Comparison of ENCODE assay signal across 21 mouse cellular contexts in the genomic region with DNA sequence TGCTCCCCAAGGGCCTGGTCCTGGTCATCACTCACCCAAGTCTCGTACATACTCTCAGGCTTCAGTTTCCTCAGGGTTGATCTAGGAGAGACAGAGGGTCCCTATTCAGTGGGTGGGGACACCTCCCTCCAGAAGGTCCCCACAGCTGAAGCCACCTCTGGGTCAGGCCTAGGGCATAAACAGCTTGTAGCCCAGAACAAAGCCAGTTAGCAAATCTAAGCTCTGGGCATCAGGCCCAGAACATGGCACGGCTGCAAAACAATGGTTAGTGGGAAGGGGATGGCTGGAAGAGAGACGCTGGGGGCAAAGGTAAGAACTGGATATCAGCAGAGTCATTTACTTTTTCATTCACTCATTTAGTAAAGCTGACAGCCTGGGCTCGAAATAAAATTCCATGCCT. TPM values are rescaled to one million over a fixed set of nuclear protein-coding genes. Genes with fewer than 3 reads are reported as not detected.
DNase-seq lines count a peak whose midpoint lies in the region; ATAC-seq and TF ChIP-seq lines count a peak whose summit lies in the region.
"Had no signal": no experiment of that assay in that cellular context is flagged by ENCODE, and none has a peak within 500 bp of the region (broad histone marks: within the 10 kb centered on the region; RNA-seq: fewer than 3 reads in every experiment).

No protein-coding gene starts in this region.

- H3K4me2 ChIP-seq in hindbrain, embryonic 12.5 days (replicated peaks), result no peak overlapping the region
- H3K4me2 ChIP-seq: liver, embryonic 15.5 days had no signal

- H3K4me1 ChIP-seq in hindbrain, embryonic 12.5 days, result peaks cover 29% of the 10 kb centered on the region

- peak overlapping the region; percentile 24; the same call in 1 of the 2 replicates for H3K27ac ChIP-seq in layer of hippocampus, adult 2 months
- 0 out of 2 replicates have a peak overlapping the region, but pooled peaks have one; percentile 19 for H3K27ac ChIP-seq in hindbrain, embryonic 12.5 days
- H3K27ac ChIP-seq: liver, embryonic 15.5 days had no signal

- ATAC-seq in hindbrain, embryonic 12.5 days (ENCODE audit: low FRiP score), result peak; percentile 36; the same call in 1 of the 2 replicates

- H3K9me3 ChIP-seq in hindbrain, embryonic 12.5 days (replicated peaks), result no peaks in the 10 kb centered on the region
- H3K9me3 ChIP-seq: G1E; liver, embryonic 15.5 days had no signal

- TF ChIP-seq CTCF in layer of hippocampus, adult 2 months (conservative IDR thresholded peaks at IDR 0.05), result no peak

- H3K36me3 ChIP-seq in hindbrain, embryonic 12.5 days, result peaks cover 5% of the 10 kb centered on the region; the same call in 1 of the 2 replicates
- H3K36me3 ChIP-seq: G1E; liver, embryonic 15.5 days had no signal

- DNase-seq in gastrocnemius, postnatal 14 days, result peak; percentile 22
- no peak for DNase-seq in gastrocnemius, postnatal 10 days
- no peak for DNase-seq in layer of hippocampus, adult 2 months (ENCODE audit: low spot score in 2 of 2)
- DNase-seq in layer of hippocampus, postnatal 36 days, result no peak
- DNase-seq in brain, adult 2 months (ENCODE audit: low read depth, low spot score), result peak; percentile 49
- DNase-seq in frontal cortex, postnatal 14 days (ENCODE audit: low spot score in 2 of 2), result no peak
- DNase-seq in ovary, postnatal 10 days (ENCODE audit: low spot score), result no peak
- DNase-seq: cerebellum, adult 11 months; kidney, postnatal 25 days; lung, postnatal 36 days; thymus, postnatal 14 days had no signal

- intact Hi-C loops in gastrocnemius, postnatal 14 days (cut with DNase I; ENCODE audit: low total_unique reads), result loop anchor here (5.0 kb wide), 1 partner anchor 34 kb away; no protein-coding TSS in a partner anchor

- H3K9ac ChIP-seq in hindbrain, embryonic 12.5 days, result no peak overlapping the region
- H3K9ac ChIP-seq: liver, embryonic 15.5 days had no signal

- 58% methylated on average over 4 of the region's 4 CpGs for WGBS in hindbrain, embryonic 12.5 days

- no peaks in the 10 kb centered on the region for H3K27me3 ChIP-seq in hindbrain, embryonic 12.5 days
- H3K27me3 ChIP-seq: liver, embryonic 15.5 days had no signal

- no peak overlapping the region for H3K4me3 ChIP-seq in layer of hippocampus, adult 2 months
- H3K4me3 ChIP-seq in hindbrain, embryonic 12.5 days, result no peak overlapping the region
- H3K4me3 ChIP-seq: liver, embryonic 15.5 days had no signal

RNA-seq across cellular contexts. Expression of a gene that starts 5.9 kb away (rescaled TPM):
- total RNA-seq in gastrocnemius, postnatal 14 days (2021), result 1,000 to 10,000 TPM; 6,638 to 7,021 TPM
- 1,000 to 10,000 TPM; 4,961 to 5,359 TPM for total RNA-seq in gastrocnemius, postnatal 10 days (2021)
- total RNA-seq in layer of hippocampus, adult 2 months (2021), result under 1 TPM; 0.37 to 0.51 TPM
- total RNA-seq in layer of hippocampus, postnatal 36 days (2021), result under 1 TPM in 1 of 2 experiments, not detected in 1; 0.87 TPM
- 2.3 and 3.8 TPM in 2 replicates for polyA plus RNA-seq in hindbrain, embryonic 12.5 days (2016; fragmentation: Nextera tagmentation; extraction: Ambion mirVana)
- total RNA-seq: G1E had no signal
- polyA plus RNA-seq: G1E had no signal

RNA-seq across cellular contexts. Expression of a gene that starts 7.2 kb away (rescaled TPM):
- 10 to 100 TPM; 39.2 to 60.3 TPM for total RNA-seq in gastrocnemius, postnatal 14 days (2021)
- 10 to 100 TPM; 72.5 to 82.1 TPM for total RNA-seq in gastrocnemius, postnatal 10 days (2021)
- 100 to 1,000 TPM; 421 to 428 TPM for total RNA-seq in layer of hippocampus, adult 2 months (2021)
- 100 to 1,000 TPM; 418 to 426 TPM for total RNA-seq in layer of hippocampus, postnatal 36 days (2021)
- polyA plus RNA-seq in hindbrain, embryonic 12.5 days (2016; fragmentation: Nextera tagmentation; extraction: Ambion mirVana), result 322 and 363 TPM in 2 replicates

RNA-seq across cellular contexts. Expression of a gene that starts 44.4 kb away (rescaled TPM):
- under 1 TPM; 0.66 to 0.96 TPM for total RNA-seq in gastrocnemius, postnatal 14 days (2021)
- under 1 TPM; 0.61 to 0.66 TPM for total RNA-seq in gastrocnemius, postnatal 10 days (2021)
- not detected for total RNA-seq in layer of hippocampus, adult 2 months (2021)
- not detected for total RNA-seq in layer of hippocampus, postnatal 36 days (2021)
- polyA plus RNA-seq in hindbrain, embryonic 12.5 days (2016; fragmentation: Nextera tagmentation; extraction: Ambion mirVana), result not detected in 2 replicates
- total RNA-seq: layer of hippocampus, postnatal 14 days had no signal
- polyA plus RNA-seq: C2C12; cortical plate, adult 2 months; G1E; intestine, embryonic 14.5 days; limb, embryonic 11.5 days; small intestine, adult 2 months; stomach, embryonic 14.5 days had no signal

RNA-seq across cellular contexts. Expression of a gene that starts 47.7 kb away (rescaled TPM):
- total RNA-seq in gastrocnemius, postnatal 14 days (2021), result 10 to 100 TPM; 11.1 to 12.5 TPM
- 10 to 100 TPM; 15.4 to 19.1 TPM for total RNA-seq in gastrocnemius, postnatal 10 days (2021)
- 100 to 1,000 TPM; 255 to 257 TPM for total RNA-seq in layer of hippocampus, adult 2 months (2021)
- total RNA-seq in layer of hippocampus, postnatal 36 days (2021), result 100 to 1,000 TPM; 256 to 272 TPM
- polyA plus RNA-seq in hindbrain, embryonic 12.5 days (2016; fragmentation: Nextera tagmentation; extraction: Ambion mirVana), result 147 and 159 TPM in 2 replicates

Comparison
In these comparisons a context has a peak if more than half of its experiments do, and no peak if none do; other contexts are left out.
1. DNase-seq: peak in gastrocnemius, postnatal 14 days (single experiment) and brain, adult 2 months (single experiment); none in gastrocnemius, postnatal 10 days (single experiment), layer of hippocampus, adult 2 months (0 of 2), layer of hippocampus, postnatal 36 days (0 of 2), frontal cortex, postnatal 14 days (0 of 2) and ovary, postnatal 10 days (single experiment).
2. RNA of a gene that starts 5.9 kb away (total RNA-seq): 6,638 to 7,021 TPM in gastrocnemius, postnatal 14 days and 4,961 to 5,359 TPM in gastrocnemius, postnatal 10 days; 0.87 TPM in layer of hippocampus, postnatal 36 days and 0.37 to 0.51 TPM in layer of hippocampus, adult 2 months; every median in the first group is over 1,000 times any median in the second.
3. RNA of a gene that starts 7.2 kb away (total RNA-seq): 421 to 428 TPM in layer of hippocampus, adult 2 months and 418 to 426 TPM in layer of hippocampus, postnatal 36 days; 72.5 to 82.1 TPM in gastrocnemius, postnatal 10 days and 39.2 to 60.3 TPM in gastrocnemius, postnatal 14 days; every median in the first group is over 4 times any median in the second.